ENCODE assay signal across 15 mouse cellular contexts in the genomic region with DNA sequence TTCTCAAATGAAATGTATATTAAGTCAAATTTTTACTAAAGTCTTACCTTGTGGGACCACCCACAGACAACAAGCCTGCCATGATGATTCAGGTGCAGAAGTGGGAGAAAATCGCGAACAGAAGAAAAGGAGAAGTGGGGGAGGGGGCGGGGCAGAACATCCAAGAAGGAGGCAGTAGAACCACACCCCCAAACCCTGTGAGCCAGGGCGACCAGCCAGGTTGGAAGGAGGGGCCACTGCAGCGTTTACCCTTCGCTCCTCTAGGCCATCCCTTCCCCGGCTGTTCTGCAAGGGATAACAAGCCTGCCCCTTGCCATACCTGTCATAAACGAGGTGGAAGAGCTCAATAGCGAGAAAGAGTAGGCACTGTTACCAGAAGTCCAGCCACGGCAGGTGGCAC. TPM values are rescaled to one million over a fixed set of nuclear protein-coding genes. Genes with fewer than 3 reads are reported as not detected.
DNase-seq lines count a peak whose midpoint lies in the region; ATAC-seq and TF ChIP-seq lines count a peak whose summit lies in the region.
"Had no signal": no experiment of that assay in that cellular context is flagged by ENCODE, and none has a peak within 500 bp of the region (broad histone marks: within the 10 kb centered on the region; RNA-seq: fewer than 3 reads in every experiment).

No protein-coding gene starts in this region.

- no peaks in the 10 kb centered on the region for H3K27me3 ChIP-seq in forebrain, embryonic 13.5 days
- no peaks in the 10 kb centered on the region for H3K27me3 ChIP-seq in forebrain, embryonic 12.5 days
- H3K27me3 ChIP-seq in lung, embryonic 15.5 days, result no peaks in the 10 kb centered on the region
- H3K27me3 ChIP-seq in limb, embryonic 14.5 days (ENCODE audit: control insufficient read depth, insufficient read depth, low read length), result no peaks in the 10 kb centered on the region

- H3K9ac ChIP-seq in forebrain, embryonic 13.5 days, result no peak overlapping the region
- no peak overlapping the region for H3K9ac ChIP-seq in forebrain, embryonic 12.5 days
- no peak overlapping the region for H3K9ac ChIP-seq in lung, embryonic 15.5 days
- H3K9ac ChIP-seq in limb, embryonic 14.5 days (ENCODE audit: low read depth, low read length, severe bottlenecking), result no peak overlapping the region

- no peak for TF ChIP-seq POLR2A in limb, embryonic 14.5 days (IDR thresholded peaks at IDR 0.05; ENCODE audit: borderline replicate concordance, extremely low read depth, insufficient read depth, insufficient read length)

- H3K36me3 ChIP-seq in forebrain, embryonic 13.5 days (ENCODE audit: poor library complexity, severe bottlenecking), result no peaks in the 10 kb centered on the region
- H3K36me3 ChIP-seq in forebrain, embryonic 12.5 days (replicated peaks), result no peaks in the 10 kb centered on the region
- H3K36me3 ChIP-seq in lung, embryonic 15.5 days, result no peaks in the 10 kb centered on the region
- no peaks in the 10 kb centered on the region for H3K36me3 ChIP-seq in limb, embryonic 14.5 days (ENCODE audit: control insufficient read depth, insufficient read depth, low read length)

- no peaks in the 10 kb centered on the region for H3K9me3 ChIP-seq in forebrain, embryonic 13.5 days (replicated peaks)
- no peaks in the 10 kb centered on the region for H3K9me3 ChIP-seq in forebrain, embryonic 12.5 days
- H3K9me3 ChIP-seq in lung, embryonic 15.5 days, result no peaks in the 10 kb centered on the region
- no peaks in the 10 kb centered on the region for H3K9me3 ChIP-seq in limb, embryonic 14.5 days (ENCODE audit: control insufficient read depth, low read length)

- no peak overlapping the region for H3K4me2 ChIP-seq in forebrain, embryonic 13.5 days
- no peak overlapping the region for H3K4me2 ChIP-seq in forebrain, embryonic 12.5 days
- peak overlapping the region; percentile 25; the same call in 1 of the 2 replicates for H3K4me2 ChIP-seq in lung, embryonic 15.5 days
- peak overlapping the region; percentile 19; the same call in 1 of the 2 replicates for H3K4me2 ChIP-seq in limb, embryonic 14.5 days (replicated peaks; ENCODE audit: low read depth, low read length, severe bottlenecking)

- no peak overlapping the region for H3K27ac ChIP-seq in forebrain, embryonic 13.5 days
- no peak overlapping the region for H3K27ac ChIP-seq in forebrain, embryonic 12.5 days
- H3K27ac ChIP-seq in lung, embryonic 15.5 days, result no peak overlapping the region
- H3K27ac ChIP-seq in limb, embryonic 14.5 days (replicated peaks; ENCODE audit: low read depth, low read length), result no peak overlapping the region
- H3K27ac ChIP-seq: macrophage had no signal

- no peak overlapping the region for H3K4me3 ChIP-seq in forebrain, embryonic 13.5 days
- no peak overlapping the region for H3K4me3 ChIP-seq in forebrain, embryonic 12.5 days (replicated peaks)
- H3K4me3 ChIP-seq in lung, embryonic 15.5 days, result no peak overlapping the region
- no peak overlapping the region for H3K4me3 ChIP-seq in limb, embryonic 14.5 days (replicated peaks; ENCODE audit: low read length)

- 16% methylated on average over 10 of the region's 10 CpGs for WGBS in forebrain, embryonic 13.5 days
- WGBS in forebrain, embryonic 12.5 days, result 17% methylated on average over 10 of the region's 10 CpGs
- WGBS in lung, embryonic 15.5 days, result 20% methylated on average over 10 of the region's 10 CpGs
- WGBS in limb, embryonic 14.5 days, result 6% methylated on average over 10 of the region's 10 CpGs

- DNase-seq in lung, adult 18-20 months, result no peak
- peak; percentile 15 for DNase-seq in ZHBTc4 (ENCODE audit: low read depth, low spot score)
- DNase-seq in limb, embryonic 14.5 days (ENCODE audit: low spot score), result no peak
- no peak for DNase-seq in ovary, adult 18-20 months (ENCODE audit: low spot score)
- DNase-seq in kidney, postnatal 36 days, result no peak
- DNase-seq: adrenal gland, postnatal 25 days; cerebellum, adult 11 months; kidney, adult 2 months had no signal

- peak; percentile 56; the same call in 1 of the 2 replicates for ATAC-seq in forebrain, embryonic 13.5 days
- ATAC-seq in forebrain, embryonic 12.5 days (ENCODE audit: low FRiP score), result no peak
- peak; percentile 29; the same call in 1 of the 2 replicates for ATAC-seq in lung, embryonic 15.5 days (ENCODE audit: borderline replicate concordance, extremely low read depth, low FRiP score, low TSS enrichment)
- ATAC-seq in limb, embryonic 14.5 days (ENCODE audit: low FRiP score, low read depth), result no peak

- H3K4me1 ChIP-seq in forebrain, embryonic 13.5 days, result 0 out of 2 replicates have a peak, but pooled peaks cover 5% of the 10 kb centered on the region
- H3K4me1 ChIP-seq in forebrain, embryonic 12.5 days, result no peaks in the 10 kb centered on the region
- peaks cover 9% of the 10 kb centered on the region for H3K4me1 ChIP-seq in lung, embryonic 15.5 days
- peaks cover 3% of the 10 kb centered on the region; the same call in 1 of the 2 replicates for H3K4me1 ChIP-seq in limb, embryonic 14.5 days (ENCODE audit: control insufficient read depth, insufficient read depth, low read length)

RNA-seq across cellular contexts. Expression of a gene that starts 33.8 kb away (rescaled TPM):
- 3.3 and 4.4 TPM in 2 replicates for polyA plus RNA-seq in forebrain, embryonic 13.5 days (2015; fragmentation: Nextera tagmentation; extraction: Ambion mirVana)
- polyA plus RNA-seq in forebrain, embryonic 12.5 days (2016; fragmentation: Nextera tagmentation; extraction: Ambion mirVana), result 2.2 and 2.5 TPM in 2 replicates
- polyA plus RNA-seq in lung, embryonic 15.5 days (2015; fragmentation: Nextera tagmentation; extraction: Ambion mirVana), result not detected in 2 replicates
- not detected in 2 replicates for polyA plus RNA-seq in limb, embryonic 14.5 days (2012; rRNA removed)
- not detected in 2 replicates for polyA plus RNA-seq in limb, embryonic 14.5 days (2014; fragmentation: Nextera tagmentation; extraction: Ambion mirVana)
- polyA plus RNA-seq: C2C12; gonadal fat pad, adult 2 months; kidney, adult 2 months; macrophage; thymus, postnatal 0 days had no signal

RNA-seq across cellular contexts. Expression of a gene that starts 40.3 kb away (rescaled TPM):
- polyA plus RNA-seq in forebrain, embryonic 13.5 days (2015; fragmentation: Nextera tagmentation; extraction: Ambion mirVana), result 92.0 and 93.9 TPM in 2 replicates
- polyA plus RNA-seq in forebrain, embryonic 12.5 days (2016; fragmentation: Nextera tagmentation; extraction: Ambion mirVana), result 105 and 108 TPM in 2 replicates
- 54.1 and 55.8 TPM in 2 replicates for polyA plus RNA-seq in lung, embryonic 15.5 days (2015; fragmentation: Nextera tagmentation; extraction: Ambion mirVana)
- 17.7 and 18.0 TPM in 2 replicates for polyA plus RNA-seq in limb, embryonic 14.5 days (2012; rRNA removed)
- 41.8 and 43.0 TPM in 2 replicates for polyA plus RNA-seq in limb, embryonic 14.5 days (2014; fragmentation: Nextera tagmentation; extraction: Ambion mirVana)

Comparison
In these comparisons a context has a peak if more than half of its experiments do, and no peak if none do; other contexts are left out.
1. ATAC-seq: peak in forebrain, embryonic 13.5 days (single experiment) and lung, embryonic 15.5 days (single experiment); none in forebrain, embryonic 12.5 days (single experiment) and limb, embryonic 14.5 days (single experiment).
2. H3K4me2 ChIP-seq: peak in lung, embryonic 15.5 days (single experiment) and limb, embryonic 14.5 days (single experiment); none in forebrain, embryonic 13.5 days (single experiment) and forebrain, embryonic 12.5 days (single experiment).